Mouse (Mus musculus) kidney, postnatal 25 days (tissue): ENCODE data around the gene Gm20517.

Experiments
- DNase-seq, 2 experiments: peaks; one replicate each; pipeline ENCODE4 v3.0.0; 2021; ENCODE audit warnings: mixed read lengths in 2 of 2

Gene Gm20517

DNA sequence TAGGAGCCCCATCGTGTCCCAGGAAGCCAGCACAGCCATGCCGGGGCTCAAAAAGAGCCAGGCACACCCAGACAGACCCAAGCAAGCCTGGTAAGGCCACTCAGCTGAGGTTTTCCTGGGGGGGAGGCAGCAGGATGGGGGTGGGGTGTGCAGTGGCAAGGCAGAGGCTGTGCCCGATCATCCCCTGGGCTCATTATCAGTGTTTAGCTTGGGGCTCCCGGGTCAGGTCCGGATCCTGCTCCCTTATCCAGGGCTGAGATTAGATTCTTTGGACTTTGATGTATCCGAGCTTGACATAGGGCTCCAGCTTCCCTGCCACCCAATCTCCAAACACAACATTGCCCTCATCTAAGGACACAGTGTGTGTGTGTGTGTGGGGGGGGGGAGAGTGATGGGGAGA, 100.5 kb downstream of the Gm20517 start:
- no peak for DNase-seq

DNA sequence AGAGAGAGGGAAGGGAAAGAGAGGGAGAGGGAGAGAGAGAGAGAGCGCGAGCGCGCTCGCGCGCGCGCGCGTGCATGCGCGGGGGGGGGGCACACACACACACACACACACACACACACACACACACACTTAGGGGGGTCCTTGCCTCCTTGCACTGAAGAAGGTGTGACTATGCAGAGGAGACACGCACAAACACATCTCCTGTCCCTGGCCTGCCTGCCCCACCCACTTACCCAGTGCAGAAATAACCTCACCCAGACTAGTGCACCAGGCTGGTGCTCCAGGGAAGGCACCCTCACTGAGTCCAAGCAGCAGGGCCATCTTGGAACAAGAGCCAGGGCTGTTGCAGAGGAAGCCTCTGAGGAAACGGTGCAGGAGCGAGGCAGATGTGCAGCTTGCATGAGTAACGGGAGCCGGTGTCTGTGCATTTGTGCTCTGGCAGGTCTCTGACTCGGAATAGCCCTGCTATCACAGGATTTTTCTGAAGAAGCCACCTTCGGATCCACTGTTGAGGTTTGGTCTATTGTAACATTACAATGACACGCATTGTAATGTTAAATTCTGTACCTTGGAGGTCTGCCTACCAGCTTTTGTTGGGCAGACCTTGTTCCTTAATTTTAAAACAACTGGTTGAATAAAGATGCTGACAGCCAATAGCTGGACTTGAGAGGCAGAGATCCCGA, 101.6 kb downstream of the Gm20517 start:
- no peak for DNase-seq

DNA sequence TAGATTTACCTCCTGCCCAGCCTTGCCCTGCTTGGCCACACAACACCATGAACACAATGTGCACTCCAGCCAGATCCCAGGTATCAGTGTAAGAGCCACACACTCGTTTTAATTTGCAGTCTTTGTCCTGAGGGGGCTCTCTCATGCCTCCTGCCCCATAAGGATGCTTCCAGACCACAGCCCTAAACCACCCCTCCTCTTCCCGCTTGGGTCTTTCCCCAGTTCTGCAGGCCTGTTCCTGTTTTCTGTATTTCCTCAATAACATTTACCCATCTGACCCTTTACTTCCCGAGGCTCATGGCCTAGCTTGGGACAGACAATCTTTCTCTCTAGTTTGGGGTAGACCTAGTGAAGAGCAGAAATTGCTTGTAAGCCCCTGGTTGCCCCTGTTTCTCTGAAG, 103.6 kb downstream of the Gm20517 start:
- DNase-seq = no peak

DNA sequence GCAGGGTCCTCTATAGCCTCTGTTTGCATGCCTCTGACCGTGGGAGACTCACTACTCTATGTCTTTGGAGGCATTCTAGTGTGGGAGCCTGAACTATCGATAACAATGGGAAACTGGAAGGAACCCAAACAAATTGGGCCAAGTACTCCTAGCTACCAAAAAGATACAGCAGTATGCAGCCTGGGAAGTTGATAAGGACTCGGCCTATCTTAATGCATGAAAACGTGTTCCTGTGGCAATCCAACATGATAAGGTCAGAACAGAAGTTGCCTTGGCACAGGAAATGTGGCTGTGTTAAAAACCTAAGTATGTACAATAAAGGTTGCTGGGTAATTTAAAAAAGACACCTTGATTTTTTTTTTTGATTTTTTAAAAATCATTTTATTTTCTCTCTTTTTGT, 109.8 kb downstream of the Gm20517 start:
- DNase-seq = no peak

DNA sequence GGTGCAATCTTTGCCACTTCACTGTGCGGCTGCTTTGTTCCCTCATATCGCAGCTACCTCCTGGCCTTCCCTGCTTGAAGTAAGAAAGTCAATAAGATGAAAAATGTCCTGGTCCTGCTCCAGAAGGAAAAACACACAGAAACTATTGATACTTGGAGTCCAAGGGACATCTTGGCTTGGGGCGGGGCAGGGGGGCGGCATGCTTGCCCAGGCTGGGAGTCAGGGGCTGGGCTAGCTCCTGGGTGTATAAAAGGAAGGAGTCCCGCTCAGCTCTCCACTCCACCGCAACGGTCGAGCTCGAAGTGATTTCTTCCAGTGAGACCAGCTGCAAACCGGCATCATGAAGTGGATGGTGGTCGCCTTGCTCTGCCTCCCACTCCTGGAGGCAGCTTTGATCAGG, 115.2 kb downstream of the Gm20517 start, which contains the start of gene Pgc:
Pgc (plus strand) TSS at position 277 of the 400 bp plus-strand sequence.
- DNase-seq = no peak

DNA sequence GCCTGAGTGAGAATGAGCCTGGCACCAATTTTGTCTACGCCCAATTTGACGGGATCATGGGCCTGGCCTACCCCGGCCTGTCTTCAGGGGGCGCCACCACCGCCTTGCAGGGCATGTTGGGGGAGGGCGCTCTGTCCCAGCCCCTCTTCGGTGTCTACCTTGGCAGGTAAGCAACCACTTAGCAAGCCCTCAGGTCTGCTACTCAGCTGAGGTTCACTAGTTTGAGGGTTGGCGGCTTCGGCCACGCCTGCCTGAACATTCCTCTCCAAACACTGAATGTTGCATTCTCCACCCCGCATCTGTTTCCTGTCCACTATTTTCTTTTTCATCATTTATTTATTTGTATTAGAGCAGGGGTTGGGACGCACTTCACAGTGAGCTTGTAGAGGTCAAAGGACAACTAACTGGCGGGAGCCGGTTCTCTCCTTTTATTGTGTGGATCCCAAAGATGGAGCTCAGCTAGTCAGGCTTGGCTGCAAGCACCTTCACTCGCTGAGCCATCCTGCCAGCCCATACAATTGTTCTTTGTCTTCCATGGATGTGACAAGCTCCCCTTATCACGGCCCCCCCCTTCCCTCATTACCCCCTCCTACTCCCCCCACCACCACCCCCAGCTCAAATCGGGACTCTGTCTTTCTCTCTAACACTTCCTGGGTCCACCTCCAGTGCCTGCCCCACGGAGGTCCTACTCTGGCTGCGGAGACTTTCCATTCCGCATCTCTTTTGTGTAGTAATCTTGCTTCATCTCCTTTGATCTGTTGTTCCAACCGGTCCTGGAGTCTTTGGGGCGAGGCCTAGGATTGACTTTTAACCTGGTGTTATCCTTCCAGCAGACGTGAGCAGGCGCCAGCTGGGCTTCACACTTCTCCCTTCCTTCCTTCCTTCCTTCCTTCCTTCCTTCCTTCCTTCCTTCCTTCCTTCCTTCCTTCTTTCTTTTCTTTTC, 119.5 kb downstream of the Gm20517 start:
- peak in 1 of 2 experiments; percentile 19 for DNase-seq
